Mouse (Mus musculus) spleen, adult 2 months (tissue): ENCODE measurements around the gene Hivep3. TPM values are rescaled to one million over a fixed set of nuclear protein-coding genes. Genes with fewer than 3 reads are reported as not detected.

Experiments used
- DNase-seq, 2 experiments: peaks; one replicate each; pipeline versions ENCODE4 v3.0.0 to v3.0.0-alpha.2; 2012 to 2021; ENCODE audit warnings: low spot score in 2 of 2, low read depth in 1 of 2
- H3K27ac ChIP-seq: fragments of 200-500 bp; 2 replicates; pipeline ENCODE4 v1.5.1; 2012; ENCODE audit warnings: low read length, inconsistent platforms; ENCODE audit not compliant: insufficient read depth
- H3K27me3 ChIP-seq: fragments of 200-500 bp; 2 replicates; pipeline ENCODE4 v1.6.1; 2012; ENCODE audit warnings: mild to moderate bottlenecking, moderate library complexity, low read length, inconsistent platforms; ENCODE audit not compliant: control insufficient read depth, insufficient read depth
- H3K36me3 ChIP-seq: fragments of 200-500 bp; 2 replicates; pipeline ENCODE4 v1.6.1; 2012; ENCODE audit warnings: mild to moderate bottlenecking, low read length, inconsistent platforms; ENCODE audit not compliant: control insufficient read depth, insufficient read depth
- H3K4me1 ChIP-seq: fragments of 200-500 bp; 2 replicates; pipeline ENCODE4 v1.6.1; 2011; ENCODE audit warnings: inconsistent platforms; ENCODE audit not compliant: control insufficient read depth, insufficient read depth, insufficient read length
- H3K4me3 ChIP-seq: fragments of 200-500 bp; 2 replicates; pipeline ENCODE4 v1.5.1; 2011; ENCODE audit warnings: mild to moderate bottlenecking, inconsistent platforms; ENCODE audit not compliant: insufficient read depth, insufficient read length; ENCODE audit errors: extremely low read depth
- CTCF ChIP-seq: fragments of 200-500 bp; IDR thresholded peaks from 2 replicates; pipeline ENCODE4 v1.5.1; 2011; ENCODE audit warnings: mild to moderate bottlenecking, inconsistent platforms; ENCODE audit not compliant: insufficient read depth, insufficient read length, insufficient replicate concordance; ENCODE audit errors: extremely low read depth
- POLR2A ChIP-seq: fragments of 200-500 bp; IDR thresholded peaks from 2 replicates; pipeline ENCODE4 v1.6.1; 2011; ENCODE audit warnings: low read depth, low read length, inconsistent platforms
- WGBS: fragments of 180-500 bp; shearing (Covaris S2); methylation state at CpG from one replicate; pipeline ENCODE4 v1.1.7; 2018; 5-methylcytosine and 5-hydroxymethylcytosine counted together
- polyA plus RNA-seq: library from polyadenylated mRNA; depleted of rRNA; stranded (reverse); fragments of >200 nt; gene quantifications from 2 replicates; pipeline ENCODE4 v1.2.3, GENCODE M21; 2012

The Hivep3 gene
- polyA plus RNA-seq, 1 experiment: 8.7 TPM

- Histone ChIP-seq H3K36me3 (no peaks in the 10 kb centered on the region), H3K27ac (no peak overlapping the region), H3K4me3 (no peak overlapping the region), H3K27me3 (no peaks in the 10 kb centered on the region), H3K4me1 (no peaks in the 10 kb centered on the region)
- TF ChIP-seq CTCF: no peak
- TF ChIP-seq POLR2A: no peak
- no peak for DNase-seq
- 91% methylated on average over 8 of the region's 8 CpGs for WGBS
These were observed 429.0 kb downstream of the Hivep3 start for GRCm38 (mm10) chr4:120162586-120162985.

GRCm38 (mm10) chr4:120163242-120163641, 429.7 kb downstream of the Hivep3 start:
- 69% methylated on average over 11 of the region's 11 CpGs for WGBS
- H3K27me3 ChIP-seq: no peaks in the 10 kb centered on the region
- H3K4me3 ChIP-seq: no peak overlapping the region
- no peak for TF ChIP-seq CTCF
- no peaks in the 10 kb centered on the region for H3K4me1 ChIP-seq
- H3K27ac ChIP-seq: no peak overlapping the region
- no peaks in the 10 kb centered on the region for H3K36me3 ChIP-seq
- no peak for DNase-seq

GRCm38 (mm10) chr4:120164316-120164715, 430.7 kb downstream of the Hivep3 start:
- no peak for DNase-seq
- H3K27me3 ChIP-seq: no peaks in the 10 kb centered on the region
- WGBS: 85% methylated on average over 5 of the region's 5 CpGs
- no peak for TF ChIP-seq CTCF
- TF ChIP-seq POLR2A: no peak
- H3K4me3 ChIP-seq: no peak overlapping the region
- H3K36me3 ChIP-seq: no peaks in the 10 kb centered on the region
- no peak overlapping the region for H3K27ac ChIP-seq
- H3K4me1 ChIP-seq: no peaks in the 10 kb centered on the region

- Histone ChIP-seq H3K36me3 (no peaks in the 10 kb centered on the region), H3K27ac (no peak overlapping the region), H3K4me1 (no peaks in the 10 kb centered on the region), H3K4me3 (no peak overlapping the region), H3K27me3 (no peaks in the 10 kb centered on the region)
- WGBS: 95% methylated on average over 6 of the region's 6 CpGs
- TF ChIP-seq POLR2A (no peak), CTCF (no peak)
- DNase-seq: no peak
These were observed 434.2 kb downstream of the Hivep3 start for GRCm38 (mm10) chr4:120167778-120168177.

GRCm38 (mm10) chr4:120168346-120168745, 434.8 kb downstream of the Hivep3 start:
- Histone ChIP-seq H3K27me3 (no peaks in the 10 kb centered on the region), H3K4me3 (no peak overlapping the region)

GRCm38 (mm10) chr4:120170387-120170936, 436.9 kb downstream of the Hivep3 start:
- TF ChIP-seq POLR2A (no peak), CTCF (no peak)
- Histone ChIP-seq H3K36me3 (no peaks in the 10 kb centered on the region), H3K27ac (no peak overlapping the region), H3K4me1 (no peaks in the 10 kb centered on the region), H3K4me3 (no peak overlapping the region), H3K27me3 (no peaks in the 10 kb centered on the region)
- DNase-seq: no peak
- 62% methylated on average over 9 of the region's 9 CpGs for WGBS

More at GRCm38 (mm10) chr4:120168346-120168745, 434.8 kb downstream of the Hivep3 start:
- Histone ChIP-seq H3K4me1 (no peaks in the 10 kb centered on the region), H3K36me3 (no peaks in the 10 kb centered on the region), H3K27ac (no peak overlapping the region)
- no peak for DNase-seq
- TF ChIP-seq CTCF: no peak
- no peak for TF ChIP-seq POLR2A
- 93% methylated on average over 4 of the region's 4 CpGs for WGBS

GRCm38 (mm10) chr4:120172050-120172684, 438.6 kb downstream of the Hivep3 start:
- 72% methylated on average over 7 of the region's 7 CpGs for WGBS
- DNase-seq: no peak
- H3K27me3 ChIP-seq: no peaks in the 10 kb centered on the region

More at GRCm38 (mm10) chr4:120172050-120172684, 438.6 kb downstream of the Hivep3 start:
- no peaks in the 10 kb centered on the region for H3K4me1 ChIP-seq
- H3K4me3 ChIP-seq: no peak overlapping the region
- TF ChIP-seq POLR2A: no peak
- no peak for TF ChIP-seq CTCF
- no peak overlapping the region for H3K27ac ChIP-seq
- no peaks in the 10 kb centered on the region for H3K36me3 ChIP-seq
